Mouse (Mus musculus) spleen, postnatal 10 days (tissue): Measurements from ENCODE around the gene Tulp1.
"Not testable (repeated sequence)": the region's sequence is repeated elsewhere in the genome, so short reads cannot be mapped to it uniquely, and the experiment has no call there.

Source experiments
- DNase-seq, 2 experiments: peaks; one replicate each; pipeline ENCODE4 v3.0.0; 2021 to 2022; ENCODE audit warnings: low spot score in 2 of 2

Gene Tulp1

GRCm38 (mm10) chr17:28340578-28340977 is 24.4 kb downstream of the Tulp1 start:
- DNase-seq = no peak

DNA sequence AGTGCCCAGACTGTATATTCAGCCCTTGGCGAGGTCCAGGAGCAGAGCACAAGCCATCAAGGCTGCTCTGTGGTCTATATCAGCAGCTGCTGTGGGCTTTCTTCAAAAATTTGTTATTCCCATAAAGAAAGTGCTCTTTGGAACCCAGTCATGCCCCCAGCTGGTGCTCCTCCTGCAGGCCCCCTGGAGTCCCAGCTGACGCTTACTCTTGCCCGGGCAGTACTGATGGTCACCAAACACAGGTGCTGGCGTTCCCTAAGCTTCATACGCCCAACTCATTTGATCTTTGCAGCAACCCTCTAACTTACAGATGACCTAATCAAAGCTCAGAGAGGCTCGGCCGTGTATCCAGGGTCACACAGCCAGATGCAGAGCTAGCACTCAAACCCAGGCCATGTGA is 27.5 kb downstream of the Tulp1 start:
- DNase-seq = no peak

DNA sequence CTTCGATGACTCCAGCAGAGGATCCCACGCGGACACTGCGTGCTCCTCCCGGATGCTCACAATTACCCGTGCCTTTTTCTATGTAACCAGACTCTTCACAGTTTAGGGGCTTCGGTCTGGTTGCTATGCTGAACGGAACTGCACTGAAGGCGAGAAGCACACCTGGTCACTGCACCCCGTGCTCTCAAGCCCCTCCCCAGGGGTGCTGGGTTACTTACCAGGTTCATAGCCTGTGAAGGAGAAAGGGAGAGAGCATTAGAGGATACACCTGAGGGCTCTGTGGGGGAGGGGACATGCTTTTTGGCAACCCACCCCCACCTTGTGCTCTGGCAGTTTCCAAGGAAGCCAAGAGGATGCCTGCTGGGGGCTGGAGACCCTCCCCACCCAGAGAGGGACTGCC is 29.8 kb downstream of the Tulp1 start:
- DNase-seq = no peak

DNA sequence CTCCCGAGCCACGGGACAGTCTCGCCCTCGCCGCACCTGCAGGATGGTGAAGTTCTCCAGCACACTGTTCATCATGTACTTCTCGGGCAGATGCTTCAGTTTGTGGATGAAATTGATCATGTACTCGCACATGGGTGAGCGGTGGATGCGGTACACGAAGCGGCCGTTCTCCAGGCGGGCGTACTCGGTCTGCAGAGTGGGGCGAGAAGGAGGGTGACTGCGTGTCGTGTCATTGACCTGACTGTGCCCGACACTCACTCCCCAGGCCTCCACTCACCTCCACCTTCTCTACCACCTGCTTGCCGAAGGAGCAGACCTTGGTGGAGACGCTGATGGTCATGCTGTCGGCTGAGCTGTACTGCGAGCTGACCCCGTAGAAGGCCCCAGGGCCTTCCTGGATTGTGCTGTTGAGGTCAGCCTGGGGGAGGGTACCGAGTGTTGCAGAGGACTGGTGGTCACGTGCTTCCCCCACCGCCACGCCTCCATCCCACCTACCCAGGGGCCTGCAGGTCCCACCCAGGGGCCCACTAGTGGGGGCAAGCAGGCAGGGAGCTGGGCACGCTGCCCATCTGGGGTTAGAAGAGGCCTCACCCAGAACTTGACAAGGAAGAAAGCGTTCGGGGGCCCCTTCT is 32.0 kb downstream of the Tulp1 start:
- DNase-seq = peak in 1 of 2 experiments; percentile 20

DNA sequence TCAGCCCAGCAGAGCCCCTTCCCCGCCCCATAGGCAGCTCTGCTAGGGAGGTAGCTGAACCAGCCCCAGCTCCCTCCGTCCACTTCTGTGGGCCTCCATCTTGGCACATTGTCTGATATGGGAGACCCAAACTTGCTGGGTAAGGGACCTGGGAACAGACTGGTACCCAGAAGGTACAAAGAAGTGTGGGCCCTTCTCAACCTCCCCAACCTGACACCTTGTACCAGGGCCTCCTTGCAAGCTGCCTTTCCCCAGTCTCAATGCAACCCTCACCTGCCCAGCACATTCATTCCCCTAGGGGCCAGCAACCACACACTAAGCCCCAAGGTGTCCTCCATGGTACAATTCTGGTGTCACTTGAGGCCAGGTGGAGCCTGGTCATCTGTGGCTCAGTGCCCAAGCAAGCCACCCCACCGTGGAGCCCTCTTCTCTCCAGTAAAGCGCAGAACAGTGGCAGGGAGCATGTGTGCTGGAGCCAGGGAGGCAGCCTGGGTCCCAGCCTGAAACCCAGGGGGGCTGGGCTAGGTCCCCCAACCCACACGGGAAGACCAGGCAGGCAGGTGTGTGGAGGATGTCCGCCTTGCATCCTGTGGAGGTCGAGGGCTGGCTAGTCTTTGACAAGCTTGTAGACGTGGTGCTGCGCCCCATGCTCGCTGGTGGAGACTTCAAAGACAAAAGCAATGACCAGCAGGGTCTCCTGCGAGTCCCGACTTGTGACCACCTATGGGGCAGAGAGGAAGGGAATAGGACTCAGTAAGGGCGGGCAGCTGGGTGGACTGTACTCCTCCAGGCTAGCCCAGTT is 32.7 kb downstream of the Tulp1 start:
- DNase-seq = no peak

GRCm38 (mm10) chr17:28331241-28332112 is 33.5 kb downstream of the Tulp1 start:
- no peak for DNase-seq

DNA sequence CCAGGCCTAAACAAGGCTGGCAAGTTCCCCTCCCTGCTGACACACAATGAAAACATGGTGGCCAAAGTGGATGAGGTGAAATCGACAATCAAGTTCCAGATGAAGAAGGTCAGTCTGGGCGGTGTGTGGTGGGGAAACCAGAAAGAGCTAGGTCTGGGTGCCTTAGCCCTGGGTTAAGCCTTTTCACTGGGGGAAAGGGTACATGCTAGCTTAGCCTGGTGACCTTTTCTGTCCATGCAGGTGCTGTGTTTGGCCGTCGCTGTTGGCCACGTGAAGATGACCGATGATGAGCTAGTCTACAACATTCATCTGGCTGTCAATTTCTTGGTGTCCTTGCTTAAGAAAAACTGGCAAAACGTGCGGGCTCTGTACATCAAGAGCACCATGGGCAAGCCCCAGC is 34.4 kb downstream of the Tulp1 start:
- DNase-seq = not testable (repeated sequence)

- no peak for DNase-seq
Observed at GRCm38 (mm10) chr17:28330232-28330546, 34.8 kb downstream of the Tulp1 start.

GRCm38 (mm10) chr17:28329503-28330231 is 35.4 kb downstream of the Tulp1 start:
- DNase-seq = no peak

- DNase-seq = no peak
Observed at GRCm38 (mm10) chr17:28328946-28329345, 36.1 kb downstream of the Tulp1 start.

DNA sequence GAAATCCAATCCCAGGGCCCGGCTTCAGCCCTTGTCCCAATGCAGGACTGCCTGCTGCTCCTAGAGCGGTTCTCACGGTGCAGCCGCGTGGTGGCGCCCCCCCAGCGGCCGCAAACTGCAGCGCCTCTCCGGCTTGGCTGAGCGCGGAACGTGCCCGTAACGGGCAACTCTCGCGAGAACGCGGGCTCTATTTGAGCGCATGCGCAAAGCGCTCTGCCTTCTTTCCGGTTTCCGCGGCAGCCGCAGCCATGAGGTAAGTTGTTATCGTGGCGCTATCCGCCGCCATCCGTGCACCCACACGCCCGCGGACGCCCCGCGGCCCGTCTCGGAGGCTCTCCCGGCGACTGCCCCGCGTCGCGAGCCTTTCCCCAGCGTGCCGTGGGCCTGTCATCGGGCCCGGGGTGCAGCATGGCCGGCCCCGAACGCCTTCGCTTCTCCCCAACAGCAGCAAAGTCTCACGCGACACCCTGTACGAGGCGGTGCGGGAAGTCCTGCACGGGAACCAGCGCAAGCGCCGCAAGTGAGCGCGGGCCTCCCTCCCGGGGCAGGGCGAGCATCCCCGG is 36.6 kb downstream of the Tulp1 start, which contains the start of gene Rpl10a:
Gene Rpl10a (plus strand): TSS at position 106 of the 563 bp plus-strand sequence.
- DNase-seq = peak; percentile 98

- no peak for DNase-seq
Observed at GRCm38 (mm10) chr17:28327673-28328325, 37.2 kb downstream of the Tulp1 start.

DNA sequence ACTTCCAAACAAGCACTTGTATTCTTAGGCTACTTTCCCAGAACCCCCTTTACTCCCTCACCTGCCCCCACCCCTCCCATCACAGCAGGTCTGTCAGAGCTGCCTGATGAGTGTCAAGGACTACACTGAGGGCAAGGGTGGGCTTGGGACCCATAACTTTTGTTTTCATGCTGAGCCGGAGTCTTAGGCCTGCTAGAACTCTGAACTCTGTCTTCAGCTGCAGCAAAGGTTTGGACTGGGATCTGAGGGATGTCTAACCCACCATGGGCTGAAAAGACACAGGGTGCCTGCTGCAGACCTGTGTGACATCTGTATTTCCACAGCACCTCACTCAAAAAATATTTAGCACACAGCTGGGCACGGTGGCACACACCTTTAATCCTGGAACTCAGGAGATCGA is 38.1 kb downstream of the Tulp1 start:
- DNase-seq = no peak

DNA sequence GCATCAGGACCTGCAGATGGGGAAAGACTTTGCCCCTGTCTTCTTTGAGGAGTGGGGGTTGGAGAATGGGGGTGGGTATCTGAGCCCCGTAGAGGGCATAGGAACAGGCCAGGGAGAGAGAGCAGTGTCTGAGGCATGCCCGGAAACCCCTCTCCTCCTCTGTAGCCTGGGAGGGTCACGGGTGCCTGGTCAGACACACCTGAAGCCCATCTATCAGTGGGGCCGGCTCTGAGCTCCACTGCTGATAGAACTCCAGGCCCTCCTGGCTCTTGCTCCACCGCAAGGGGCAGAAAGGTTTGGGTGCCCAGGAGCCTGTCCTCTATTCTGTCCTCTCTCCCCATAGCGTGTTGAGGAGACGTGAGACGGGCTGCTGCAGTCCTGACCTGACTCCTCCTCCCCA is 39.3 kb downstream of the Tulp1 start:
- no peak for DNase-seq

DNA sequence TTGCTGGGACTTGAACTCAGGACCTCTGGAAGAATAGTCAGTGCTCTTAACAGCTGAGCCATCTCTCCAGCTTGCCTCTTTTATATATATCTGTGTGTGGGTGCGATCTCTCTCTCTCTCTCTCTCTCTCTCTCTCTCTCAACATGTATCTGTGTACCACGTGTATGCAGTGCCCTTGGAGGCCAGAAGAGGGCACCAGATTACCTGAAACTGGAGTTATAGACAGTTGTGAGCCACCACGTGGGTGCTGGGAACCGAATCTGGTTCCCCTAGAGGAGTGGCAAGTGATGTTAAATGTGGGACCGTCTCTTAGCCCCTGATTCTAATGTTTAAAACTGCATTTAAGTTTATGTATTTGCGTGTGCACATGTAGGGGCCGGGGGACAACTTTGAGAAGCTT is 40.6 kb downstream of the Tulp1 start:
- DNase-seq = not testable (repeated sequence)

- no peak for DNase-seq
Observed at GRCm38 (mm10) chr17:28323786-28324185, 41.2 kb downstream of the Tulp1 start.

- DNase-seq = no peak
Observed at GRCm38 (mm10) chr17:28321700-28322099, 43.3 kb downstream of the Tulp1 start.

DNA sequence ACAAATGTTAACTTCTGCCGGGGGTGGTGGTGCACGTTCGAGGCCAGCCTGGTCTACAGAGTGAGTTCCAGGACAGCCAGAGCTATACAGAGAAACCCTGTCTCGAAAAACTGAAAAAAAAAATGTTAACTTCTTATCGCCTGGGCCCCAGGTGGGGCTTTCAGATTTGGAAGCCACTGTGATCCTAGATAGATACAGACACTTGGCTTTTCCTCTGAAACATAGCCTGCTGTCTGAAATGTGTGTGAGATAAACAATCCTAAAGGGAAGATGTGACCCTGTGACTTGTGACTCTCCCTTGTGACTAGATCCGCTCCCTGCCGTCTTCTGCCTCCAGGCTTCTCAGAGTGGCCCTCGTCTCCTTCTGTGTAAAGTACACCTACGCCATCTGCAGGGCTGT is 47.3 kb downstream of the Tulp1 start:
- DNase-seq = no peak

GRCm38 (mm10) chr17:28317091-28317490 is 47.9 kb downstream of the Tulp1 start:
- no peak for DNase-seq

DNA sequence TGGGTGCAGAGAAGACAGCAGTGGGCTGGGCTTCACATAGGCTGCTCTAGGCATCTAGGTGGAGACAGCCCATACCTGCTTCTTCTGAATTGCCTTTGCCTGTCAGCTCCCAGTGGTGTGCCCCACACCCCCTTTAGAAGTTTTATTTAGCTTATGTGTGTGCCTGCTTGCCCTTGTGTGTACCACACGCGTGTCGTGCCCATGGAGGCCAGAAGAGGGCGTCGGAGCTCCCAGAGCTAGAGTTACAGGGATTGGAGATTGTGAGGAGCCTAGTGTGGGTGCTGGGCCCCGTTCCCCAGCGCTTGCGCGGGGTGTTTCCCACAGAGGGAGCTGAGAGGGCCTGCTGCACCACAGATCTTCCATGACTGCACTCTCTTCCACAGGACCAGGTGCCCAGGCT is 48.5 kb downstream of the Tulp1 start:
- no peak for DNase-seq

DNA sequence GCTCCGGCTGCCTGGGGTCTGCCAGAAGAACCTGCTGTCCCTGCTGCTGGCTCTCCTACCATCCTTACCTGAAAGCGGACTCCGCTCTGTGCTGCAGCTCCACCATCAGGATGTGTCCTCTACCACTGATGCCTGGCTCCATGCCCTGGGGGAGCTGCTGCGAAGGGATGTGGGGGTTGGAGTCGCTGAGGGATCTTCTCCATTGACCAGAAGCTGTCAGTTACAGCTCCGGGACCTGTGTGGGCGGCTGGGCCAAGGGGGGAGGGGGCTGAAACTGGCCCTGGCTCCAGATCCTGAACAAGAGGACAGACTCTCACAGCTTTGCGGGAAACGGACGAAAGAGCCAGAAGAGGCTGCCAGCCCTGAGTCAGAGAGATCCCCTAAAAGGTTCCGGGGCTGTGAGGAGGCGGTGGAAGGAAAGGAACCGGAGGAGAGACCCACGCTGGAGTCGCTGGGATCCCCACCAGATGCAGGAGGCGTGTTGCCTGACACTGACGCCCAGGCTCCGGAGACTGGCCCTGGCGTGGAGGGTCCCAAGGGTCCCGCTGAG is 49.3 kb downstream of the Tulp1 start:
- DNase-seq = no peak
